Mouse (Mus musculus) heart, postnatal 0 days (tissue): ENCODE results near the gene E130114P18Rik. TPM values are rescaled to one million over a fixed set of nuclear protein-coding genes. Genes with fewer than 3 reads are reported as not detected.

Experiments
- ATAC-seq: fragments of 200-750 bp; cut with Nextera tagmentation; 2 replicates; pipeline ENCODE4 v1.8.0; 2017; ENCODE audit warnings: low read depth, moderate number of reproducible peaks, moderate library complexity; ENCODE audit not compliant: insufficient read depth
- DNase-seq: peaks from one replicate; pipeline ENCODE4 v3.0.0-alpha.2; 2016; ENCODE audit warnings: low spot score
- H3K27ac ChIP-seq: fragments of 300-500 bp; sonication (generic); 2 replicates; pipeline ENCODE4 v1.5.1; 2014; ENCODE audit warnings: low read depth, mild to moderate bottlenecking
- H3K27me3 ChIP-seq: fragments of 300-500 bp; sonication (generic); 2 replicates; pipeline ENCODE4 v1.6.1; 2014; ENCODE audit warnings: low read length, mixed read lengths; ENCODE audit not compliant: control insufficient read depth, insufficient read depth
- H3K36me3 ChIP-seq: fragments of 300-500 bp; sonication (generic); replicated peaks from 2 replicates; pipeline ENCODE4 v1.6.1; 2014; ENCODE audit warnings: low read length, mixed read lengths; ENCODE audit not compliant: control insufficient read depth, insufficient read depth
- H3K4me1 ChIP-seq: fragments of 300-500 bp; sonication (generic); 2 replicates; pipeline ENCODE4 v1.6.1; 2014; ENCODE audit warnings: antibody characterized with exemption; ENCODE audit not compliant: control insufficient read depth, insufficient read depth
- H3K4me2 ChIP-seq: fragments of 300-500 bp; sonication (generic); 2 replicates; pipeline ENCODE4 v1.6.1; 2014; ENCODE audit warnings: low read depth, mild to moderate bottlenecking, low read length, moderate library complexity
- H3K4me3 ChIP-seq: fragments of 300-500 bp; sonication (generic); 2 replicates; pipeline ENCODE4 v1.5.1; 2014; ENCODE audit warnings: low read depth, low read length
- H3K9ac ChIP-seq: fragments of 300-500 bp; sonication (generic); replicated peaks from 2 replicates; pipeline ENCODE4 v1.6.1; 2014; ENCODE audit warnings: low read depth, low read length, mixed read lengths
- H3K9me3 ChIP-seq: fragments of 300-500 bp; sonication (generic); replicated peaks from 2 replicates; pipeline ENCODE4 v1.6.1; 2016; ENCODE audit warnings: low read length; ENCODE audit not compliant: control insufficient read depth
- CTCF ChIP-seq: IDR thresholded peaks from 2 replicates; pipeline ENCODE4 v1.5.1; 2016; ENCODE audit warnings: antibody characterized with exemption, control low read depth, low read depth
- EP300 ChIP-seq: IDR thresholded peaks from 2 replicates; pipeline ENCODE4 v1.6.1; 2016; ENCODE audit warnings: antibody characterized with exemption, low read depth
- WGBS: fragments of 180-500 bp; shearing (Covaris S2); extraction: QIAGEN DNeasy Blood & Tissue Kit; methylation state at CpG from one replicate; pipeline ENCODE4 v1.1.7; 2014; 5-methylcytosine and 5-hydroxymethylcytosine counted together
- polyA plus RNA-seq: library from polyadenylated mRNA; unstranded; fragments of >200 nt; fragmentation: Nextera tagmentation; extraction: Ambion mirVana; gene quantifications from 2 replicates; pipeline ENCODE4 v1.2.1, GENCODE M21; 2015
- total RNA-seq: library from RNA; depleted of rRNA; stranded (reverse); fragments of >200 nt; gene quantifications from 2 replicates; pipeline ENCODE4 v1.2.3, GENCODE M21; 2014; ENCODE audit warnings: low replicate concordance

The E130114P18Rik gene
- total and polyA plus RNA-seq, 2 experiments from 2014 or later: 0.45 TPM; not detected in 1

DNA sequence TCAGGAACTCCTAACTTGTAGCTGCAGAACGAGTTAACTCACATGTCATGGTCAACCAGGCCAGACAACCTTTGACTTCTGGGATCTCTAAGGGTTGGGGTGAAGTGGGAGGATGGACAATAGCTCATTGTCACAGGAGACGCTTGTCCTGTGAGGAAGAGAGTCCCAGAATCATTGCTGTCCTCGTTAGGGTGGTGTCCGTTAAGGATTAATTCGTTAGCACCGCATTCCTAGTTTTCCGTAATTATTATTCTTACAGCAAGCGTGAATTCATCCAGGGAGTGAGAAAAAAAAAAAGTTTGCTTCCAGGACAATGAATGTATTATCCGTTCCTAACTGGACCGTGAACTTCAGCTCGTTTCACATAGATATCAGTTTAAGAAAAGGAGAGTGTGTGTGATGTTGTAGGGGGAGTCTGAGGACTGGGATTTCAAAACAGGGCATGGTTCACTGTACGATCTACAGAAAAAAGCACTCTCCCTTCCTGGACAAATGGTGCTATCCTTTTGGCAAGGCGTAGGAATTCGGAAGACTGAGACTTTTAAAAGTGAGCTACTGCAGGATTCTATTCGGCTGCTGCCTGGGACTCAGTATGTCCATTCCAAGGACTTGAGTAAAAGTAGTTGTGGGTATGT is 195.0 kb downstream of the E130114P18Rik start:
- H3K4me2 ChIP-seq: peak overlapping the region; percentile 12; the same call in 1 of the 2 replicates
- H3K36me3 ChIP-seq: no peaks in the 10 kb centered on the region
- no peaks in the 10 kb centered on the region for H3K27me3 ChIP-seq
- H3K9ac ChIP-seq: no peak overlapping the region
- H3K4me3 ChIP-seq: no peak overlapping the region
- no peaks in the 10 kb centered on the region for H3K4me1 ChIP-seq
- TF ChIP-seq EP300 (no peak), CTCF (no peak)
- ATAC-seq: no peak
- 65% methylated on average over 15 of the region's 15 CpGs for WGBS
- no peak overlapping the region for H3K27ac ChIP-seq
- DNase-seq: no peak
- no peaks in the 10 kb centered on the region for H3K9me3 ChIP-seq

DNA sequence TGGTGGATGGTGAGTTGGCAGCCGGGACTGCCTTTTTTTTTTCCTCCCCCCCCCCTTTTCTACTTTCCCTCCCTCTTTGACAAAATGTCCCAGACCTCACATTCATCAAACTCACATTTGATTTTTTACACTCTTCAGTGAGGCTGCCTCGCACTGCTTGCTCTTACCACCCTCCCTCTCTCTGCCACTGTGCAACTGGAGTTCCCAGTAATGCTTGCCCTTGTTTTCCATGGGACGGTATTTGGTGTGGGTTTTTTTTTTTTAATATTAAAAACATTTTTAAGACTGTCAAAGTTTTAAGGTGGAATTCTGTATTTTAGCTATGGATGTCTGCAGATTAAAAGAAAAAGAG is 195.8 kb downstream of the E130114P18Rik start:
- DNase-seq (no peak), ATAC-seq (no peak)
- TF ChIP-seq EP300 (no peak), CTCF (no peak)
- Histone ChIP-seq H3K36me3 (no peaks in the 10 kb centered on the region), H3K4me3 (no peak overlapping the region), H3K4me2 (no peak overlapping the region), H3K9ac (no peak overlapping the region), H3K27me3 (no peaks in the 10 kb centered on the region), H3K9me3 (no peaks in the 10 kb centered on the region), H3K27ac (no peak overlapping the region), H3K4me1 (no peaks in the 10 kb centered on the region)
- 68% methylated on average over 3 of the region's 3 CpGs for WGBS

DNA sequence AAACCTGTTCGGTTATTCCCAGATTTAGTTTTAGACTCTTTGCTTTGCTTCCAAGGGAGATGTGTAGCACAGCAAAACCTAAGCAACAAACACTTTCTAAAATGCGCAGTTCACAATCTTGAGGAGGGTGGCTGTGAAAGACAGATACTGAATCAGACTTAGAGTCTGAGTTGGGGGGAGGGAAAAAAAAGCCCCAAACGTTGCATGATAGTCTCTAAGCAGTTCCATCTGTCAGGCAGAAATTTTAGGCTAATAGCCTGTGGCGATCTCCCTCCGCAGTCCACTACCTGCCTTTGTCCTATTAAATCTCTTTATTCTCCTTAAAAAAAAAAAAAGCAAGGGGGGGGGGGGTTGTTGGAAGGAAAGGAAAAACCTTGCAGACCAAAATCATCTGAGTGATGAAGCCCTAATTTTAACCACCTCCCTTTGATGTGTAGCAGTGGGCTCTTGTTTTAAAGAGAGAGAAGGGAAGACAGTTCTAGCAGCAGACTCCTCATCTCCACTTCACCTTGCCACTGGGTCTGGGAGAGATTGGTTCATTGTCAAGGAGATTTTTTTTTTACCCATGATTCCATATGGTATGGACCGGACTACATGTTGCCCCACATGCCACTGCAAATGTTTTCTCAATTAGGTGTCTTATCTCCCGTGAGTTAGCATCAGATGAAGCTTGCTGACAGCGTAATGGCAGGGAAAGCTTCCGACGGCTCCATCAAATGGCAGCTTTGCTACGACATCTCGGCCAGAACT is 196.4 kb downstream of the E130114P18Rik start:
- no peak overlapping the region for H3K4me3 ChIP-seq
- ATAC-seq: no peak
- no peak for DNase-seq
- WGBS: 64% methylated on average over 12 of the region's 12 CpGs
- no peak overlapping the region for H3K9ac ChIP-seq
- H3K27me3 ChIP-seq: no peaks in the 10 kb centered on the region
- H3K27ac ChIP-seq: no peak overlapping the region
- no peaks in the 10 kb centered on the region for H3K9me3 ChIP-seq
- TF ChIP-seq CTCF: no peak
- H3K36me3 ChIP-seq: no peaks in the 10 kb centered on the region
- no peak overlapping the region for H3K4me2 ChIP-seq
- H3K4me1 ChIP-seq: no peaks in the 10 kb centered on the region

DNA sequence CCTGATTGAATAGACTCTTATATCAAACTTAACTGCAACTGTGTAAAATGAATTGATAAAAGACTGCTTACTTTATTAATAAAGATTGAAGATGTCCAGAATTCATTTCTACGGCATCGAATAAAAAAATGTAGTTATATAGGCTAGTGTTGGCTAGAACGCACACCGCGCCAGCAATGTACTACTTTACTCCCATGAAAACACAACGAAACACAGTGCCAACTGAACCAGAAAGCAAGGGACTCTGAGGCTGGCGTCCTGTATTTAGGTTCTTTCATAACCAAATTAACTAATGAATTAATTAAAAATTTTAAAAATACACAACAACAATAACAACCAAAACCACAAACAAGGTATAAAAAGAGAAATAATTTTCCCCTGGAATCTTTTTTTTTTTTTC is 197.0 kb downstream of the E130114P18Rik start:
- no peak for ATAC-seq
- Histone ChIP-seq H3K4me2 (no peak overlapping the region), H3K27ac (no peak overlapping the region), H3K4me3 (no peak overlapping the region), H3K27me3 (no peaks in the 10 kb centered on the region), H3K4me1 (no peaks in the 10 kb centered on the region), H3K36me3 (no peaks in the 10 kb centered on the region), H3K9me3 (no peaks in the 10 kb centered on the region), H3K9ac (no peak overlapping the region)
- DNase-seq: no peak
- whole genome bisulfite sequencing: 96% methylated on average over 7 of the region's 7 CpGs
- TF ChIP-seq EP300 (no peak), CTCF (no peak)

DNA sequence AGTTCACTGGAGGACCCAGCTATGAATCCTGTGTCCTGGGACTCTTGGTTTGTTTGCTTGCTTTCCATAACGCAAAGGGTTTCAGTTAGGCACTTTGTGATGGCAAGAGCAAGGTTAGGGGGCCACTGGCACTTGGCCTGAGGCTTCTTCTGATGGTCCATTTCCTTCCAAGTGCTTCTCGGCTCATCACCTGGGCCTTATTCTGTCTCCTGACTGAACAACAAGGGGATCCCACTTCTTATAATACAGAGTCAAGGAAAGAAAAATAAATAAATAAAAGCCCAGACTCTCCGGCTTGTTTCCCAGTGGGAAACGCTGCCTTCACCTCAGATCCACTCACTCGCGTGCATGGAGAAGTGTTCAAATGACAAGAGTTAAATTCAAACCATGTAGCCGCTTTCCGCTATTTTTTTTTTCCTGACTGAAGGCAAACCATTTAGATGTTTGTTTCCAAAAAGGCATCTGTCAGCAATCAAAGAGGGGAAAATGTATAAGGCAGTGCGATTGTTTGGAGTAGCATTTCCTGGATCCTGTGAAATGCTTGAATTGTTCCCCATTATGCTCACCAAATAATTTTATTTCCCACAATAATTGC is 199.2 kb downstream of the E130114P18Rik start:
- H3K9ac ChIP-seq: no peak overlapping the region
- H3K36me3 ChIP-seq: no peaks in the 10 kb centered on the region
- DNase-seq (no peak), ATAC-seq (no peak)
- 89% methylated on average over 9 of the region's 9 CpGs for WGBS
- H3K9me3 ChIP-seq: no peaks in the 10 kb centered on the region
- TF ChIP-seq CTCF (no peak), EP300 (no peak)
- no peak overlapping the region for H3K27ac ChIP-seq
- no peaks in the 10 kb centered on the region for H3K27me3 ChIP-seq
- H3K4me2 ChIP-seq: no peak overlapping the region
- no peak overlapping the region for H3K4me3 ChIP-seq
- H3K4me1 ChIP-seq: no peaks in the 10 kb centered on the region
